Mouse (Mus musculus) heart, embryonic 12.5 days (tissue): ENCODE results near the gene Car9. TPM values are rescaled to one million over a fixed set of nuclear protein-coding genes. Genes with fewer than 3 reads are reported as not detected.
A peak's percentile ranks its signal among the peaks of the same experiment; 100 is the strongest.

Experiments used
- ATAC-seq: fragments of 200-750 bp; cut with Nextera tagmentation; 2 replicates; pipeline ENCODE4 v1.8.0; 2017; ENCODE audit warnings: moderate TSS enrichment, moderate library complexity; ENCODE audit not compliant: insufficient number of reproducible peaks, low FRiP score
- H3K27ac ChIP-seq: fragments of 300-500 bp; sonication (generic); 2 replicates; pipeline ENCODE4 v1.5.1; 2016; ENCODE audit warnings: mild to moderate bottlenecking, moderate library complexity; ENCODE audit not compliant: poor library complexity, severe bottlenecking
- H3K27me3 ChIP-seq: fragments of 300-500 bp; sonication (generic); replicated peaks from 2 replicates; pipeline ENCODE4 v1.6.1; 2016; ENCODE audit warnings: mild to moderate bottlenecking, moderate library complexity
- H3K36me3 ChIP-seq: fragments of 300-500 bp; sonication (generic); 2 replicates; pipeline ENCODE4 v1.6.1; 2016; ENCODE audit warnings: mild to moderate bottlenecking, moderate library complexity
- H3K4me1 ChIP-seq: fragments of 300-500 bp; sonication (generic); replicated peaks from 2 replicates; pipeline ENCODE4 v1.6.1; 2016; ENCODE audit warnings: mild to moderate bottlenecking
- H3K4me2 ChIP-seq: fragments of 300-500 bp; sonication (generic); 2 replicates; pipeline ENCODE4 v1.6.1; 2016; ENCODE audit warnings: mild to moderate bottlenecking, moderate library complexity
- H3K4me3 ChIP-seq: fragments of 300-500 bp; sonication (generic); 2 replicates; pipeline ENCODE4 v1.5.1; 2016; ENCODE audit warnings: mild to moderate bottlenecking
- H3K9ac ChIP-seq: fragments of 300-500 bp; sonication (generic); 2 replicates; pipeline ENCODE4 v1.6.1; 2016; ENCODE audit warnings: mild to moderate bottlenecking, moderate library complexity
- H3K9me3 ChIP-seq: fragments of 300-500 bp; sonication (generic); replicated peaks from 2 replicates; pipeline ENCODE4 v1.6.1; 2016; ENCODE audit warnings: mild to moderate bottlenecking, moderate library complexity
- WGBS: fragments of 180-500 bp; shearing (Covaris S2); methylation state at CpG from one replicate; pipeline ENCODE4 v1.1.7; 2016; 5-methylcytosine and 5-hydroxymethylcytosine counted together
- polyA plus RNA-seq: library from polyadenylated mRNA; unstranded; fragments of >200 nt; fragmentation: Nextera tagmentation; extraction: Ambion mirVana; gene quantifications from 2 replicates; pipeline ENCODE4 v1.2.1, GENCODE M21; 2016

The Car9 gene
- polyA plus RNA-seq, 1 experiment from 2014 or later, result 2.0 TPM

GRCm38 (mm10) chr4:43527880-43528279 lies 21.1 kb downstream of the Car9 start:
- Histone ChIP-seq H3K9me3 (no peaks in the 10 kb centered on the region), H3K4me3 (no peak overlapping the region), H3K4me1 (peaks cover 38% of the 10 kb centered on the region), H3K27me3 (0 out of 2 replicates have a peak, but pooled peaks cover 11% of the 10 kb centered on the region), H3K9ac (no peak overlapping the region), H3K36me3 (peaks cover 22% of the 10 kb centered on the region), H3K4me2 (no peak overlapping the region), H3K27ac (no peak overlapping the region)
- 64% methylated on average over 5 of the region's 5 CpGs for WGBS
- ATAC-seq, result no peak

- 73% methylated on average over 9 of the region's 9 CpGs for WGBS
- Histone ChIP-seq H3K4me1 (peaks cover 36% of the 10 kb centered on the region), H3K27me3 (0 out of 2 replicates have a peak, but pooled peaks cover 9% of the 10 kb centered on the region), H3K4me3 (no peak overlapping the region), H3K9me3 (no peaks in the 10 kb centered on the region), H3K9ac (no peak overlapping the region), H3K36me3 (peaks cover 28% of the 10 kb centered on the region), H3K4me2 (no peak overlapping the region), H3K27ac (no peak overlapping the region)
- no peak for ATAC-seq
Measured at GRCm38 (mm10) chr4:43528487-43528886, 21.7 kb downstream of the Car9 start.

- no peak overlapping the region for H3K4me3 ChIP-seq
- H3K36me3 ChIP-seq, result peaks cover 44% of the 10 kb centered on the region
- 39% methylated on average over 8 of the region's 8 CpGs for WGBS
- H3K9me3 ChIP-seq, result no peaks in the 10 kb centered on the region
- H3K4me2 ChIP-seq, result no peak overlapping the region
- 0 out of 2 replicates have a peak, but pooled peaks cover 4% of the 10 kb centered on the region for H3K27me3 ChIP-seq
- H3K4me1 ChIP-seq, result peaks cover 23% of the 10 kb centered on the region
- ATAC-seq, result 0 out of 2 replicates have a peak, but pooled peaks have one; percentile 22
- no peak overlapping the region for H3K9ac ChIP-seq
- H3K27ac ChIP-seq, result peak overlapping the region; percentile 51
Measured at GRCm38 (mm10) chr4:43530081-43530501, 23.3 kb downstream of the Car9 start.

DNA sequence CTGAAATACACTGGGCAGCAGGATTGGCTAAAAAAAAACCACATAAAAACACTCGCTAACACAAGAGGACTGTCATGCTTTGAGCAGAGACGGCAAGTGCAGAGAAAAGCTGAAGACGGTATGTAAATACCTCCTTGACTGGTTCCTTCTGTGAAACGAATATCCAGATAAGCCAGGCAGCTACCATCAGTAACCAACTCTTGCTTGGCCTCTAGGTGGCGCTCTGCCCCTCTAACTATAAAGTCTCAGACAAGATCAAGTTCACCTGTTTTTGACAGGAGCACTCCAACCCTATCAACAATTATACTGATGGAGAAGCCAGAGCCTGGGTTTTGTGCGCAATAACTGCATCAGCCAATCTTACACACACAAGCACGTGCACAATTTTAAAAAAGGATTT lies 23.8 kb downstream of the Car9 start:
- Histone ChIP-seq H3K4me2 (no peak overlapping the region), H3K9me3 (no peaks in the 10 kb centered on the region), H3K9ac (no peak overlapping the region), H3K27ac (peak overlapping the region; percentile 51; the same call in 1 of the 2 replicates), H3K36me3 (peaks cover 49% of the 10 kb centered on the region), H3K4me1 (peaks cover 20% of the 10 kb centered on the region), H3K4me3 (no peak overlapping the region), H3K27me3 (0 out of 2 replicates have a peak, but pooled peaks cover 4% of the 10 kb centered on the region)
- no peak for ATAC-seq
- WGBS, result 18% methylated on average over 7 of the region's 7 CpGs

DNA sequence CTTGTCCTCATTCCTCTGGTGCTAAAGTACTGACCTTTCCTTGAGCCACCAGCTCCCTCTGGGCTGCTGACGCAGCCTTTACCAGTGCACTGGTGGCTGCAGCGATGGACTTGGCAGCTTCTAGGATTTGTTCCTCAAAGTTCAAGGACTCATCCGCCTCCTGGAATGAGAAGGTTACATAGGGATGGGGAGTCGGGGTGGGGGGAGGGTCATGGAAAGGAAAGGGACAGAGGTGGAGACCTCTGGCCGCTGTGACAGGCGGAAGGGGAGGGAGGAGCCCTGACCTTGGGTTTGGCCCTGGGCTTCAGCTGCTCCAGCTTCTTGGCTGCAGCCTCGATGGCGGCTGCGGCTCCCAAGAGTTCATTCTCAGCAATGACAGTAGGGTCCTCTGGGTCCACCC lies 26.5 kb downstream of the Car9 start:
- ATAC-seq, result no peak

DNA sequence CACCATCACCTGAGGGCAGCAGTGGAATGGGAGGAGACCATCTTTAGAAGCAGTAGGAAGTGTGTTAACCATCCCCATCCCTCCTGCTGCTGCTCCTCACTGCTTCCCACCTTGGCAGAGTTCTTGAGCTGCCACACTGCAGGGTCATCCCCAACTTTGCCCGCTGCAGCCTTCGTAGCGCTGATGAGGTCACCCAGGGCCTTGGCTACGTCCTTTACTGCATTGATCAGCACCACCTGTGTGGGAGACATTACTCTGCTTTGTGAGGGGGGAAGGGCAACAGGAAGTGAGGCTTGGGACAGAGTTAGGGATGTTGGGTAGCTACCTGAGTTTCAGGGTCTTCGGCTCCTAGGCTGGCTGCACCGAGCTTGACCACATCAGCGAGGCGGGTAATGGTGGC lies 28.9 kb downstream of the Car9 start:
- Histone ChIP-seq H3K4me1 (peaks cover 11% of the 10 kb centered on the region), H3K9ac (no peak overlapping the region), H3K9me3 (no peaks in the 10 kb centered on the region), H3K4me3 (no peak overlapping the region), H3K4me2 (no peak overlapping the region), H3K27me3 (no peaks in the 10 kb centered on the region), H3K36me3 (peaks cover 98% of the 10 kb centered on the region), H3K27ac (no peak overlapping the region)
- 92% methylated on average over 8 of the region's 8 CpGs for WGBS
- ATAC-seq, result no peak

More for the DNA sequence above, 26.5 kb downstream of the Car9 start:
- peaks cover 75% of the 10 kb centered on the region for H3K36me3 ChIP-seq
- H3K9me3 ChIP-seq, result no peaks in the 10 kb centered on the region
- 86% methylated on average over 9 of the region's 9 CpGs for WGBS
- H3K4me1 ChIP-seq, result peaks cover 20% of the 10 kb centered on the region
- H3K4me3 ChIP-seq, result no peak overlapping the region
- H3K27ac ChIP-seq, result no peak overlapping the region
- H3K9ac ChIP-seq, result no peak overlapping the region
- H3K4me2 ChIP-seq, result no peak overlapping the region
- no peaks in the 10 kb centered on the region for H3K27me3 ChIP-seq

- H3K9me3 ChIP-seq, result no peaks in the 10 kb centered on the region
- no peak overlapping the region for H3K27ac ChIP-seq
- no peaks in the 10 kb centered on the region for H3K27me3 ChIP-seq
- H3K9ac ChIP-seq, result no peak overlapping the region
- WGBS, result 90% methylated on average over 9 of the region's 9 CpGs
- ATAC-seq, result no peak
- H3K4me1 ChIP-seq, result peaks cover 7% of the 10 kb centered on the region; the same call in 1 of the 2 replicates
- no peak overlapping the region for H3K4me2 ChIP-seq
- peaks cover 97% of the 10 kb centered on the region for H3K36me3 ChIP-seq
- no peak overlapping the region for H3K4me3 ChIP-seq
Measured at GRCm38 (mm10) chr4:43536031-43536430, 29.3 kb downstream of the Car9 start.

GRCm38 (mm10) chr4:43542044-43542443 lies 35.3 kb downstream of the Car9 start:
- Histone ChIP-seq H3K4me3 (no peak overlapping the region), H3K27ac (no peak overlapping the region), H3K27me3 (no peaks in the 10 kb centered on the region), H3K9me3 (no peaks in the 10 kb centered on the region), H3K4me1 (no peaks in the 10 kb centered on the region), H3K36me3 (peaks cover 99% of the 10 kb centered on the region), H3K4me2 (no peak overlapping the region), H3K9ac (no peak overlapping the region)
- 72% methylated on average over 2 of the region's 3 CpGs for WGBS
- no peak for ATAC-seq

DNA sequence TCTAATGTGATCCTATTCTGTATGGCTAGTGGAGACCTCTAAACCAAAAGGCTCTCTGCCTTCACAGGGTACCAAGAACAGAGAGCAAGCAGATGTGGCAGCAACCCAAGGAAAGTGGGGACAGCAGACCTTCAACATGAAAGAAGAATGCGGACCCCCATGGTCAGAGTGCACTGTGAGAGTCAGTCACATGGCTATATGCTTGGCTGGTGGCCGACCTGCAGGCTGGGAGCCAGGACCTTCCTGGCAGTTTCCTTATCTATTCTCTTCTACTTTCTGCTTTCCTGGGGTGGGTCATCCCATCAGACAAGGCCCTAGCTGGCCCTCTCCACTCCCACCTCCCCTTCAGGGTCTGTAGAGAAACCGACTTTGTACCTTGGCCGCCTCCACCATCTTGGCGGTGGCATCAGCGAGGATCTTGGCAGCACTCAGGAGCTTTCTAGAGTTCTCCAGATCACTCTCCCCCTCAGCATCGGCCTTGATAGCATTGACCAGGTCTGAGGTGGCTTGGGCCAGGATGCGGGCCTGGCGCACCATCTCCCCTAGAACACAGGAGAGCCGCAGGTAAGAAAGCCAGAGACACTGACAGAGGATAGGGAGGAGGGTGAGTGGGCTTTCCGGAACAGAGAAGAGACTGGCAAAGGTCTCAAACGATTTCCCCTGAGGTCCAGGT lies 39.7 kb downstream of the Car9 start:
- H3K36me3 ChIP-seq, result peaks cover 100% of the 10 kb centered on the region
- 92% methylated on average over 12 of the region's 12 CpGs for WGBS

DNA sequence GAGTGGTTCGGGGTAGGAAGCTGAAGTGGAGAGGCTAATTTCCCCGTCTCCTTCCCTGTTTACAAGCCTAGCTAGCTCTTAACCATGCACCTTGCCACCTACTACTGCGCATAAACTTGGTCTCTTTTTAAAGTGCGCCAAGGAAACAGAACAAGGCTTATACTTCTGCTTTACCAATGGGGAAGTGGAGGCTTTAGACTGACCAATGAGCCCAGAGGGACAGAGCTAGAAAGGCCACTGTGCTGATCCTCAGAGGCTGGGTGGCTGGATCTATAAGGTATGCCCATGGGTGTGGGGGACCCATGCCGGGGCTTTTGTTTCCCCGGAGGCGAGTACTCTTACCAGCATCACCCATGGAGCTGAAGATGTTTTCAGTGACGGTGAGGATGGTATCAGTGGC lies 40.4 kb downstream of the Car9 start:
- Histone ChIP-seq H3K9me3 (peaks cover 2% of the 10 kb centered on the region; the same call in 1 of the 2 replicates), H3K4me3 (no peak overlapping the region), H3K9ac (no peak overlapping the region), H3K4me2 (no peak overlapping the region), H3K36me3 (peaks cover 100% of the 10 kb centered on the region), H3K27me3 (no peaks in the 10 kb centered on the region), H3K4me1 (no peaks in the 10 kb centered on the region), H3K27ac (no peak overlapping the region)
- ATAC-seq, result no peak
- 95% methylated on average over 8 of the region's 8 CpGs for WGBS

More for the DNA sequence above, 39.7 kb downstream of the Car9 start:
- Histone ChIP-seq H3K4me1 (no peaks in the 10 kb centered on the region), H3K4me2 (no peak overlapping the region), H3K27me3 (no peaks in the 10 kb centered on the region), H3K4me3 (no peak overlapping the region), H3K27ac (no peak overlapping the region), H3K9ac (no peak overlapping the region), H3K9me3 (no peaks in the 10 kb centered on the region)
- no peak for ATAC-seq

GRCm38 (mm10) chr4:43549055-43549454 lies 42.3 kb downstream of the Car9 start:
- Histone ChIP-seq H3K27ac (no peak overlapping the region), H3K36me3 (peaks cover 100% of the 10 kb centered on the region), H3K4me3 (no peak overlapping the region), H3K27me3 (no peaks in the 10 kb centered on the region), H3K4me1 (no peaks in the 10 kb centered on the region), H3K4me2 (no peak overlapping the region), H3K9me3 (peaks cover 7% of the 10 kb centered on the region; the same call in 1 of the 2 replicates), H3K9ac (no peak overlapping the region)
- ATAC-seq, result no peak
- WGBS, result 92% methylated on average over 12 of the region's 12 CpGs
